Mouse (Mus musculus) frontal cortex, postnatal 14 days (tissue): Measurements from ENCODE around the gene Tff3.
A peak's percentile ranks its signal among the peaks of the same experiment; 100 is the strongest.

Experiments
- DNase-seq, 2 experiments: peaks; one replicate each; pipeline ENCODE4 v3.0.0; 2022; ENCODE audit warnings: low spot score in 2 of 2

Tff3 gene

DNA sequence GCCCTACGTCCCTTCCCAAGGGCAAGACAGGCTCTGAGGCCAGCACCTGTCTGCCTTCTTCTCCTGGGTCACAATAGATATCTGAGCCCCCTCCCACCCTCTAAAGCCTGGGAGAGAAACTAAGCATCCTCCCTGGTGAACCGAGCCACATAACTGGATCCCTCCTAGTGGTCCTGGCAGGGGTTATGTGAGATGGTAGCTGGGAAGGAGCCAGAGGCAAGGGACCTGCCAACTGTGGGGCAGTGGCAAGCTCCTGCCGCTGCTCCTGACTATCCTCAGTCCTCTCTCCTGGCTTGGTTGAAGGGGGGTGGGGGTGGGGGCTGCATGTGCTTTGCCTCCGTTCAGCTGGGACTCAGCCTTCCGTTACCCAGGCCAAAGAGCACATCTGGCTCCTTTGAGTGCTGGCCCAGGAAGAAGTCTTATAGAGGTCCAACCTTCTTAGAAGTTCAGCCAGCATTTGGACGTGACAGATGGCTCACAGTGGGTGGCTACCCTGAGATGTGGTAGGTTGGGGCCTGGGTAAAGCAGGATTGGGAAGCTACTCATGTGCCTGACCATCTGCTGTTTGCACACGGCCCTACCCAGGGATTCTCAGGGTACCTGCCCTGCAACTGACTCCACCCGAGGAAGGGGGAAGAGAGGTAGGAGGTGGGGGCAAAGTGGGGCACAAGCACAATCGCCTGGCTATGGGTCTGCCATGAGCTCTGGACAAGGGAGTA, 3.7 kb downstream of the Tff3 start:
- no peak for DNase-seq

DNA sequence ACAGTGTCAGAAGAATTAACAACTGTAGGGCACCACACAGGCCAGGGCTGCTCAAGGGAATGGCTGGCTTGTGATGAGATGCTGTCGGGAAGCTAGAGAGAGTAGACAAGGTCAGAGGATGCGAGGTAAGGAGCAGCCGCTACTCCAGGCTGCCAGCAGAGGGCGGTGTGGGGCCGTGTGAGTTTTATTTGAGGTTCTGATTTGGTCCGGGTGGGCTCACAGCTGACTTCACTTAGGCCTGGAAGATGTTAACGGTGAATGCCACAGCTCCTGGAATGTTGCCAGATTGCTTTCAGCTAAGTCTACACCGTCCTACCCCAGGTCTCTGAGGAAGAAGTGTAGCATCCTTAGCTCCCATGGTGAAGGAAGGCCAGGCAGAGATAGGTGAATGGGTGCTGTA, 7.5 kb downstream of the Tff3 start:
- peak in 1 of 2 experiments; percentile 32 for DNase-seq

DNA sequence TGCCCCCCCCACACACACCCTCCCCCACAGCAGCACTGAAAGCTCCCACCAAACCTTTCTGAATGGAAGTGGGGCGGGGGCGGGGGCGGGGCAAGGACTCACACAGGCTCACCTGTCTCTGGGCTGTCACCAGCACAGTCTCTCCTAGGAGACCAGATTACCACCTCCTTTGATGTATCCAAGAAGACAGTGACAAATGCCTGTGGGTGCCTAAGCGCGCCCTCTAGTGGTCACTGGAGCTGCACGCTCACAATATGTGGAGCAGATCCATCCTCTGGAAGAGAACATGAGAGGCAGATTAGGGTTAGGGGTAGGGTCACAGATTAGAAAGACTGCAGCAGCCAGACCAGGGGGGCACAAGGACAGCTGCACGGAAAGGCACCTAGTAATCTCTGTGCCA, 10.0 kb downstream of the Tff3 start:
- peak; percentile 67 to 77 for DNase-seq

DNA sequence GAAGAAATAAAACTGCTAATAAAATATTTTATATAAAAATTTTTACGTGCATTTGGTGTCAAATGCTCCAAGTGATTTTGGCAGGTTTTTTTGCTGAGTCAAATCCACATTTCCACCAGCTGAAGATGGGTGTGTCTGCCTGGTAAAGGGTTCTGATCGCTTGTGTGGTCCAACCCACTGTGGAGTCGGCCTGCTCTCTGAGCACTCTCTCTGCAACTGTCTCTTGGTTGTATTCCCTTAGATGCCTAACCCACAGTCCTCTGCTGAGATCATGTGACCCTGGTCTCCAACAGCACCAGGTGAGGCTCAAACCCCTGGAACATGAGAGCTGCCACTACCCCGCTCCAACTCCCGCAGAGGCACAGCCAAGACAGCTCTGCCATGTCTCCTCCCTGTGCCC, 11.5 kb downstream of the Tff3 start:
- DNase-seq = no peak

DNA sequence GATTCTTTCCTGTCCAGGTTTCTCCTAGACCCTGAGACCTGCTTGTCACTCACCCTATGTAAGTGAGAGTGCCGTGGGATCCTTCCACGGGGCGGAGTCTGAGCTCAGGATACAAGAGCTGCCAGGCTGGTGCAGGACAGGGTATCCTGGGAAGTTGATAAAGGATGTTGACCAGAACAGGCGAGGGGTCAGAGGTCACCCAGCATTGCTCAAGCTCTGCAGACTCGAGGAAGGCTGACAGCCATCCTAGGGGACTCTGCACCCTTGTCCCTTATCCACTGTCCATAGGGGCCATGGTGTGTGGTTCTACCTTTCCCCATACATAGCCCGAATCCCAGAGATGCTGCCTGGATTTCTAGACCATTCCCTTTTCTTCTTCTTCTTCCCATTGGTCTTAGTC, 13.4 kb downstream of the Tff3 start:
- no peak for DNase-seq

DNA sequence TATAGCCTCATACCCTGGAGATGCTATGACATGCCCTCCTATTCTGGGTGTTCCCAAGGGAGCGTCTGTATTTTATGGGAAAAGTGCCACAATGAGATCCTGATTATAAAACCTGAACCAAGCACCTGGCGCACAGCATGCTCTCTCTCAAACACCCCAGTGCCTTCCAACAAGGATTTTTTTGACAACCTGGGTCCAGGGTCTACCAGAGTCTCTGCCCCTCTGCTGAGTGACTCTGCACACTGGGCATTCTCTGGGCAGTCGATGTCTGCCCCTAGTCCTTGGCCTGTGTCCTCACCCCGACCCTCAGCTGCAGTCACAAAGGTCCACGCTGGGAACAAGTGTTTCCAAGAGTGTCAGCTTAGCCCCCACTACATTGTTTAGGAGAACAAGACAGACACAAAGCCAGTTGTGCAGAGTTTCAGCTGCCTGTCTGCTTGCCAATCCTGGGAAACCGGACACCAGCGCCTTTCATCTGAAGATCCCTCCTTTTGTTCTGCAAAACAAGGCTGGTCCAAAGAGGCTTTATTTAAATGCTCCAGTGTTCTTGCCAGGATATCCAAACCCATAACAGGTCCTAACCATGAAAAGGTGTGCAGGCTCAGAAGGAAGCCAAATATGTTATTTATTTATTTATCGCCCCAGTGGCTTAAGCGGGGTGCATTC, 16.1 kb downstream of the Tff3 start:
- no peak for DNase-seq

DNA sequence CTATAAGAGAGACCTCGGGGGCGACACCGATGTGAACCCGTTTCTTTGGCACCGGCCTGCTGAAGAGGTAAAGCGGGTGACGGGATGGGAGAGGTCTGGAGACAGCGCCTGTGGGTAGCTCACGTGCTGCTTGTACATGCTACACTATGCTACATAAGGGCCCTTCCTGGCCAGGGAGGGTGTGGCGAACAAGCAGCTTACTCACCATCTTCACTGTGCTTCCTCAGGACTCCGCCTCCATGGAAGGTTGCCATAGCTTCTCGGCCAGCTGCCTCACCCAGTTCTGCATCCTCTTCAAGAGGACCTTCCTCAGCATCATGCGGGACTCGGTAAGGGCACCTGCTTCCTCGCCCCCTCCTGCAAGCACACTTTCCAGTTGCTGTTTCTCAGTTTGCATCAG, 21.1 kb downstream of the Tff3 start:
- DNase-seq = no peak

DNA sequence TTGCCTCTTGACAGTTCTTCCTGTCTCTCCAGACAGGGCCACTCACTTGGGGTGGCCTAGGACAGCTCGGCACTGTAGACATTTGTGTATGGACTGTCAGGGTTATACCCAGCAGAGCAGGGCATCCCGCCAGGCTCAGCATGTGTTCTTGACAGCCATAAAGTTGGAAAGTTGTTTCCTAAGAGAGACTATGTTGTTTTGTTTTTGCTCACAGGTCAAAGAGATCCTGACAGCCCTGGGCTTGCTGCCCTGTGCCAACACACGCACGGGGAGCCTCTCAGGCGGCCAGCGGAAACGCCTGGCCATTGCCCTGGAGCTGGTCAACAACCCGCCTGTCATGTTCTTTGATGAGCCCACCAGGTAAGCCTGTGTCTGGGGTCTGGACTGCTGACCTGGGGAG, 25.6 kb downstream of the Tff3 start:
- DNase-seq = no peak

DNA sequence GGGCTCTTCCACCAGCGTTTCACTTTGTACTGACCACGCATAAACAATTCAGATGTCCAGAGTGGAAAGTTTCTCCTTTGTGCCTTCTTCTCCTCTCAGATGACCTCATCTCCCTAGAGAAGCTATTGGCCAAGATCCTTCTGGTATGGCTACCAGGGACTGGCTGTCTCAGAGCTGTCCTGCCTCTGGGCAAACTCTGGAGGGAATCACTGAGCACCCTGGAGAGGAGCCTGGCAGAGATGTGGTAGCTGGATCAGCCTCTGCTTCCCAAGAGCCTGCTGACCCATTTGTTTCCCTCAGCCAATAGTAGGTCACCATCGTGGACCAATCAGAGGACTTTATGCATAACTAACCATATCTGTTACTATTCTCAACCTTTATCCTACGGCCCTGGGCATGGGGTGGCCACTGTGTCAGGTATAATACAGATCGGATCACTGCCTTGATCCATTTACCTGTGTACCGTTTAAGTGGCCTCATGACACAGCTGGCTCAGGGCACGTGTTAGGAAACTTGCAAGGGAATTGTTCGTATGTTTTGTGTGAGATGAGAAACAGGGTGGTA, 26.4 kb downstream of the Tff3 start:
- DNase-seq = no peak

DNA sequence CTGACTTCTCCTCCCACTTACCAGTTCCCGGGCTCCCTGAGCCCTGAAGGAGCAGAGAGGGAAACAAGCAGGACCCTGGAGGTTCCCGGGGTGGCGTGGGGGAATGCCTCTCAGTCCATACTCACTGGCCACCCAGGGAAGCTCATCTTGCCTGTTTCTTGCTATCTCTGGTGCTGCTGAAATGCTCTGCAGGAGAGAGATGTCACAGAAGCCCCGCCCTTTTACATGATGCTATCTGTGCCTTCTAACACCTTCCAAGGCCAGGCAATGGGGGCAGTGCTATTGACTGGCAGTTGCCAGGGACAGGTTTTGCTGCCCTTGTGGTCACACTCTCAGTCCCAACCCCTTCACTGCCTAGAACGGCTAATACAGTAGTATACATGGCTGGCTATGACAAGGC, 30.7 kb downstream of the Tff3 start:
- no peak for DNase-seq

DNA sequence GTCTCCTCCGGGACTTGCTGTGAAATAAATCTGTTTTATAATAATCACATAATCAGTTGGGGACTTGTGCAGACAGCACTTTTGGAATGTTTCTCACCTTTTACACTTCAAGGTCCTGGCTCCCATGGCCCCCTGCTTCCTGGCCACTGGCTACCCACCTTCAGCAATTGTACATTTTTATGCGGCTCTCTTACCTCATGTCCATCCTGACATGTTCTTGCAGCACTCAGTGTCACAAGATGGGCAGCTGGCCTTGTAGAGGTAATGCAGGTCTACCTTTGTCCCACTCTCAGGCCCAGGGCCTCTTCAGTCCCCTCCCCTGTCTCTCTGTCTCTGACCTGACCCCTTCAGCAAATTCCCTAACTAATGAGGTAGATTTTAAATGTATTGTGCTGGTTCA, 32.6 kb downstream of the Tff3 start:
- no peak for DNase-seq

DNA sequence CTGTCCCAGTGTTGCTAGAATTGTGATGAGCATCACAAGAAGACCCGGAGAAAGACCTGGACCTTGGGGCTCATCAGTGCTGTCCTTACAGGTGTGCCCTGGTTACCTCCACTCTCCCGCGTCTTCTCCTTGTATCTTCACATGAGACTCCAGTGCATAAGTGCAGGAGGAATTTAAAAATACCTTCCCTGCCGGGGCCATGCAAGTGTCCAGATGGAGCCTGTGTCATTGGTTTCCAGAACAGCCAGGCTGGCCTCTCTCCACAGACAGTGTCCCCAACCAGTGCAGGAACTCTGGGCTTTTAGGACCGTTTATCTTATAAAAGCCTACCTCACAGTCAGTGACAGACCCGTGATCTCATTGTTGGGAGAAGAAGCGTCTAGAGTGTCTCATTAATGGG, 33.9 kb downstream of the Tff3 start:
- DNase-seq = no peak

DNA sequence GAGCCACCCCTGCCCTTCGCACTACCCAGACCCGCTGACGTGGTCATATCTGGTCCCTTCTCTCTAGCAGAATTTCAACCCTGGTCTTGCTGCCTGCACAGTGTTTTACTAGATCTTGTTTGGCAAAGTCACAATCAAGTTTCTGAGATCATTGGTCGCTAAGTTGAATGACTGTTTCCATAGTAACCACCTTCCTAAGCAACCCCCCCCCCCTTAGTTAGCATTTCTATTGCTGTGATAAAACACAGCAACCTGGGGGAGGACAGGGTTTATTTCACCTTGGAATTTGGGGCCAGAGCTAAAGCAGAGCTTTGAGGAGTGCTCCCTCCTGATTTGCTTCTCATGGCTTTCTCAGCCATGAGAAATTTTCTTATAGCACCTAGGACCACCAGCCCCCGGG, 34.7 kb downstream of the Tff3 start:
- DNase-seq = no peak

DNA sequence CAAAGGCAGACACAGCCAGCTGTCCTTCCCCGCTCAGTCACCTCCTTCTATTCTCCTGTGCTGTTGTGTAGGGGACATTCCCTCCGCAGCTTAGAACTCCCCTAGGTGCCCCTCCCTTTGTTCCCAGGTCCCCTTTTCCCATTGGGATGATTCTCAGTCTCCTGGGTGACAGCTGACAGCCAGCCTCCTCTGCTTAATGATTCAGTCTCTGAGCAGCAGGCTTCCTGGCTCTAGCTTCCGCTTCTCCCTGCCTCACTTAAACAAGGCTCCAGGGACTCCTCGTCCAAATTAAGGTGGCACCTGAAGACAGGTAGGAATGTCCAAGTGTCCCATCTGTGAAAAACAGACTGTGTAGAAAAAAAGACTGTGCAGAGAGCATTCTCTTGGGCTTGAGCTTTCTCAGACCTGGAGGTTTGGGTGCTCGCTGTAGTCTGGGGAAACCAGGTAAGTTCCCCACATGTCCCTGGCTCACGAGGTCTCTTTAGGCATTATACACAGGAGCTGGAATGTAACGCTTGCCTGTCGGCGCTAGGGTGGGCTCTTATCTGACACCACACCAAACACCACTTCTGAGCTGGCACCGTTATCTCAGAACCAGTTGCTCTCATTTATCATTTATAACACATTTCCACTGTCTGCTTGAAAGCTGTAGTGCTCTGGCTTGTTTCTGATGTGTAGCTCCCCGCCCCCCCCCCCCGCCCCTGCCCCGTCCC, 38.3 kb downstream of the Tff3 start:
- DNase-seq = no peak

DNA sequence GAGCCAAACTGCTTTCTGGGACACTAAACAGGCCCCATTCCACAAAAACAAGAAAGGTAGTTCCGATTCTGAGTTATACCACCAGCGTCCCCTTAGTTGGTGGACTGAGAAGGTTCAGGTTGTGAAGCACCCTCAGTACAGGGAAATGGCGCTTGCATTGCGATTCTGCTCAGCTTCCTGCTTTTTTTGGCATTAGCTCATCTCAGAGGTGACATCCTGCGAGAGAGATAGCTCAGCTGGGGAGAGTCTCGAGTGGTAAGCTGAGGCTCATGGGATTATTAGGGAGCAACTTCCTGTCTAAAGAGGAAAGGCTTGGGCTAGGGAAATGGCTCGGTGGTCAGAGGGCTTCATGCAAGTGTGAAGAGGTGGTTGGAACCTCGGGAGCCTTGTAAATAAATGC, 39.6 kb downstream of the Tff3 start:
- DNase-seq = no peak

DNA sequence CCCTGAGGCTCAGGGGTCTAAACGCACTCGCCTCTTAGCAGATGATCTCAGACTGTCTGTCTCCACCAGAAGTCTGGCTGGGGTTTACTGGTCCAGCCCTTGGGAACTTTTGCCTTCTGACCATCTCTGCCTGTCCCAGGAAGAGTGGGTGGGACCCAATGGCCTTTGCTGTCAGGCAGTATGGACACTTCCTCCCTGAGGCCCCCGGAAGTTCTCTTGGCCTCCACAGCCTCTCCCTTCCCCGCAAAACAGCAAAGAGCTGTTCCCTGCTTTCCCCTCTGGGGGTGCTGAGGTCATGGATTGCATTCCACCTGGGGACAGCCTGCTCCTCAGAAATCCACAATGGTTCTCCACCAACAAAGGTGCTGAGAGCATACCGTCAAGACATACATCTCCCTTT, 40.7 kb downstream of the Tff3 start:
- DNase-seq = no peak

DNA sequence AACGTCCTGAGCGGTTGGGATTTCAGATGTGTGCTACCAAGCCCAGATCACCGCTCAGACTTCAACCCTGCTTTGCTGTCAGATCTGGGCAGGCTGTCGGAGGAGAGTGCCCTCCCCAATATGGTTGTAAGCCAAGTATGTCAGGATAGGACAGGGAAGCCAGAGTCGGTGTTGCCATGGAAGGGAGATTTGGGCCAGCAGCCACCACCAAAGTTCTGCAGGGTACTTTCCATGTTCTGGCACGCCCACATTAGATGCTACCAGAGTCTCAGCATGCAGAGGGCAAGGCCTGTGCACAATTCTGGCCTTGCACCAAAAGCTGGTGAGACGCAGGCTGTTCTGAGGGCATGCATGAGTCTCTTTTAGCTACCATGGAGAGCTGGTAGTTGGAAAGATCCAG, 43.2 kb downstream of the Tff3 start:
- DNase-seq = no peak

DNA sequence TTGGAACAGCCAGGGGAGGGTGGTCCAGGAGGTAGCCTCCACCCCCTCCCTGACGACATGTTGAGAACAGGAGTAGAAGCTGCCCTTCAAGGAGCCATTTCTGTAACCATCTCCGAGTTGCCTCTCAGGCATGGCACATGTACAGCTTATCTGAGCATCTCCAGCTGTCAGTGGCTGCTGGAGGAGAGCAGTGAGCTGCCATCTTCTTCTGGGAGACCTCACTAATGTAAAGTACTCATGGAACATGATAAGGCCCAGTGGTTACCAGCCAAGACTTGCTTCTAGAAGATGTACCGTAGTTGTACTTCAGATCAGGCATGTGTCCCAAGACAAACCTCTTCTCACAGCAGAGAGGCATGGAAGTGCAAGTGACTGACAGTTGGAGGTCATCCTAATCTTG, 43.9 kb downstream of the Tff3 start:
- DNase-seq = no peak

DNA sequence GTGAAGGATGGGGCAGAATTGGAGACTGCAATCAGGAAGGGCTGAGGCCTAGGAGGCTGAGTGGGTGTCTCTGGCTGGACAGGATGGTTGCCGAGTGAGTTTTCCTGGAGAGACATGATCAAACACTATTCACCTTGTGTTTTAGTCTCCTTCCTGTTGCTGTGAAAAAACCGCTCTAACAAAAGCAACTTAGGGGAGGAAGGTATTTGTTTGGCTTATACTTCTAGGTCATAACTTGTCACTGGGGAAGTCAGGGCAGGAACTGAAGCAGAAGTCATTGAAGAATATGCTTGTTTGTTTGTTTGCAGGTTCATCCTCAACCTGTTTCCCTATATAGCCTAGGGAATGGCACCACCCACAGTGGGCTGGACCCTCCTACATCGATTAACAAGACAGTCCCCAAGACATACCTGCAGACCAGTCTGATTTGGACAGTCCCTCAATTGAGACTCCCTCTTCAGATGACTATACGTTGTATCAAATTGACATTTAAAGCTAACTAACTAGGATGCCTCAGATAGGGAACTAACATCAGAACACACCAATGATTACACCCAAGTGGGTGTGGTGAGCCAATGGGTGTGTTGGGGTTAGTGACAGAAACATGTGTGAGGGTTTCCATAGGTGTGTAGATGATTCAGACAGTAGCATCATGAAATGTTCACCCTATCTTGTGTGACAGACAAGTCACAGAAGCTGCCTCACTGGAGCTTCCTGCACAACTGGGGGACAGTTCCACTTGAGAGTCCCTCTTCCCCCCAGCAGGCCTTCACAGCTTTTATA, 47.0 kb downstream of the Tff3 start:
- DNase-seq = no peak

DNA sequence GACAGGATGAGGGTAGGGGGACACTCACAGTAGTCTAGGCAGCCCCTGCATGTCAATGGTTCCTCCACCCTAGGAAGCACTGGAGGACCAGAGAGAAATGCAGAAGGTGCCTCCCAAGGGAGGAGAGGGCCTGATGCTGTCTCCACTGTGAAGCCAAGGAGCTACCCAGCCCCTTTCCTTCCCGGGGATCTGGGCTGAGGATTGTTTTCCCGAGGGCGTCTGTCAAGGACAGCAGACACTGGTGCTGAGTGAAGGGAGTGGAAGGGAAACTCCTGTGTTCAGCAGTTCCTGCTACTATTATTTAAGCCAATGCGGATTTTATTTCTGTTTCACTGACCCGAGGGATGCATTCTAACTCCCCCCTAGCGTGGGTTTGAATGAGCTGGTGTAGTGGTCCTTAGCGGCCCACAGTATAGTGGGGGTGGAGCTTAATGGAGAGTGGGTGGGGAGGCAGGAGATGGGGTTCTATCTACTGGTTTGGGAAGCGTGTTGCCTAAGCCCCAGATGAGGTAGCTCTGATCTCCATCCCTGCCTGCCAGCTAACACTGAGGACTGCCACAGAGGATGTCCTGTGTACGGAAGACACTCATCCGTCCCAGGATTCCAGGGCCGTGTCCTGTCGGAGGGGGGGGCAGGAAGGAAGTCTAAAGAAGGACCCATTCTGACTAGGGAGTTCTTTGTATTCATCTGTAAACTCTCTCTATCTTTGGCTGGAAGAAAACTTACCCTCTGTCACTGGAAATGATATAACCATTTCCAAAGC, 50.2 kb downstream of the Tff3 start:
- DNase-seq = no peak

DNA sequence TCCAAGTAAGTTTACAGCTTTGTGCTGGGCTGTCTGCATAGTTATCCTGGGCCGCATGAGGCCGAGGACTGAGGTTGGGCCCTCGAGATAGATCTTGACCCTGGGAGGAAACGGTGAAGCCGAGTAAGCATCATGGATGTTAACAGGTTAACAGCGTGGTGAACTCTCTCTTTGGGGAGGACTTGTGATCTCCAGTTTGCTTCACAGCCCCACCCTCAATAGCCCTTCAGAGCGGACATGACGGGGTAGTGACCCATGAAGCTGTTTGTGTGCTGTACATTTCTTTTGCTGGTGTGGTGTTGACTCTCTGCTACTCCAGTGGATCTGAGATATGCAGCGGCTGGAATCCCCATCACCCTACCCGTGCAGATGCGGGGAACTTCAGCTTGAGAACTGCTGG, 50.9 kb downstream of the Tff3 start:
- DNase-seq = no peak
